Mouse (Mus musculus) bone marrow macrophage, adult 2 months (primary cell): ENCODE measurements at regions not wholly inside any gene's neighbourhood (a gene's known extent, or its start where the extent isn't known, plus 50 kb on each side); places are given as distances from the start of the nearest gene placed in this dataset.

Source experiments
- CTCF ChIP-seq: IDR thresholded peaks from 2 replicates; pipeline ENCODE4 v1.5.1; 2012; ENCODE audit warnings: low read depth, mild to moderate bottlenecking, low read length, moderate library complexity
- POLR2A ChIP-seq: IDR thresholded peaks from 2 replicates; pipeline ENCODE4 v1.6.1; 2012; ENCODE audit warnings: mild to moderate bottlenecking, low read depth, low read length, borderline replicate concordance

GRCm38 (mm10) chr2:48378749-48379148 is 435.2 kb upstream of the Acvr2a start:
- TF ChIP-seq CTCF: no peak
- no peak for TF ChIP-seq POLR2A
